Mouse (Mus musculus): Measurements from ENCODE around the gene Wfdc21.

Wfdc21 gene

GRCm38 (mm10) chr11:83746681-83747080, at the start of gene Wfdc21:
Wfdc21 (plus strand) TSS chr11:83746940.
- DNase-seq: no peak

- DNase-seq: no peak
Observed at GRCm38 (mm10) chr11:83703705-83704104, 43.0 kb upstream of the Wfdc21 start, which contains the start of gene Wfdc17. Wfdc17 (plus strand) TSS chr11:83703991.

- no peak for DNase-seq
Observed at GRCm38 (mm10) chr11:83708715-83709114, 38.0 kb upstream of the Wfdc21 start, which contains the start of gene Wfdc18. Wfdc18 (plus strand) TSS chr11:83709015.

GRCm38 (mm10) chr11:83709683-83710082, 37.1 kb upstream of the Wfdc21 start:
- no peak for DNase-seq

- DNase-seq: no peak
Observed at GRCm38 (mm10) chr11:83712671-83713070, 34.1 kb upstream of the Wfdc21 start.

- DNase-seq: no peak
Observed at GRCm38 (mm10) chr11:83713925-83714324, 32.8 kb upstream of the Wfdc21 start.

- DNase-seq: no peak
Observed at GRCm38 (mm10) chr11:83717042-83717665, 29.6 kb upstream of the Wfdc21 start.

GRCm38 (mm10) chr11:83720766-83721165, 26.0 kb upstream of the Wfdc21 start:
- DNase-seq: no peak

GRCm38 (mm10) chr11:83728757-83729432, 17.8 kb upstream of the Wfdc21 start:
- no peak for DNase-seq

- no peak for DNase-seq
Observed at GRCm38 (mm10) chr11:83731116-83731515, 15.6 kb upstream of the Wfdc21 start.

GRCm38 (mm10) chr11:83733071-83733640, 13.6 kb upstream of the Wfdc21 start:
- DNase-seq: no peak

- no peak for DNase-seq
Observed at GRCm38 (mm10) chr11:83734215-83734614, 12.5 kb upstream of the Wfdc21 start.

GRCm38 (mm10) chr11:83735881-83736280, 10.9 kb upstream of the Wfdc21 start:
- no peak for DNase-seq

GRCm38 (mm10) chr11:83737109-83737558, 9.6 kb upstream of the Wfdc21 start:
- no peak for DNase-seq

- peak; percentile 83 for DNase-seq
Observed at GRCm38 (mm10) chr11:83739241-83739640, 7.5 kb upstream of the Wfdc21 start.

- no peak for DNase-seq
Observed at GRCm38 (mm10) chr11:83740443-83740991, 6.2 kb upstream of the Wfdc21 start.

- no peak for DNase-seq
Observed at GRCm38 (mm10) chr11:83741841-83742240, 4.9 kb upstream of the Wfdc21 start.

- no peak for DNase-seq
Observed at GRCm38 (mm10) chr11:83742731-83743355, 3.9 kb upstream of the Wfdc21 start.

GRCm38 (mm10) chr11:83743525-83743924, 3.2 kb upstream of the Wfdc21 start:
- no peak for DNase-seq

- DNase-seq: no peak
Observed at GRCm38 (mm10) chr11:83746152-83746551, 588 bp upstream of the Wfdc21 start.

GRCm38 (mm10) chr11:83747376-83748265, 881 bp downstream of the Wfdc21 start:
- no peak for DNase-seq

GRCm38 (mm10) chr11:83753581-83754181, 6.9 kb downstream of the Wfdc21 start, which contains the start of gene Heatr6:
Heatr6 (plus strand) TSS chr11:83753696.
- peak; percentile 92 for DNase-seq

All from thymus, postnatal 4 days (tissue).